Mouse (Mus musculus) adrenal gland (tissue): ENCODE results near the gene Ppef1.

Experiments used
- intact Hi-C: fragments of 180-260 bp; cut with DNase I; formaldehyde crosslinking; loops from one replicate; pipeline ENCODE4 v1.15.1; 2025
- long read RNA-seq, 2 experiments: library from polyadenylated mRNA; unstranded; transcript quantifications; one replicate each; pipeline ENCODE4 v2.0.0; 2020; ENCODE audit warnings: borderline replicate concordance in 1 of 2; ENCODE audit not compliant: insufficient replicate concordance in 1 of 2

Ppef1 gene
- long read RNA-seq, experiment 1: 0 reads
- long read RNA-seq, experiment 2: 0 reads

DNA sequence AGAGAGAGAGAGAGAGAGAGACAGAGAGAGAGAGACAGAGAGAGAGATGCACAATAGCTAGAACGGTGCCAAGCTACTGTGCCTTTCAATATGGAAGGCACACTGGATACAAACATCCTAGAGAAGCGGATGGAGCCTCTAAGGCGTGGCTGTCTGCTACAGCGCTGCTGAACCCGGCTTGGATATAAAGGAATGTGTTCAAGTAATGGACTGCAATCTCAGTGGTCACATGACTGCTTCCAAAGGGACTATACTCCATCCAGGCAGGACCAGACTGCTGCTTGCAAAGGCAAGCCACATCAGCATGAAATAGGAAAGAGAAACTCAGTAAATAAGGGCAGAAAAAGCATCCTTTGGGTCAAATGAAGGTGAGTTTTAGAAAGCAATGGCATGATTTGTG, at the start of gene Ppef1:
Gene Ppef1 (minus strand): TSS at position 116 of the 400 bp plus-strand sequence.
- intact Hi-C loops: no loop called here

GRCm38 (mm10) chrX:160782276-160782675, 46.7 kb upstream of the Ppef1 start:
- intact Hi-C loops: no loop called here

GRCm38 (mm10) chrX:160773033-160773432, 37.5 kb upstream of the Ppef1 start:
- intact Hi-C loops: no loop called here

DNA sequence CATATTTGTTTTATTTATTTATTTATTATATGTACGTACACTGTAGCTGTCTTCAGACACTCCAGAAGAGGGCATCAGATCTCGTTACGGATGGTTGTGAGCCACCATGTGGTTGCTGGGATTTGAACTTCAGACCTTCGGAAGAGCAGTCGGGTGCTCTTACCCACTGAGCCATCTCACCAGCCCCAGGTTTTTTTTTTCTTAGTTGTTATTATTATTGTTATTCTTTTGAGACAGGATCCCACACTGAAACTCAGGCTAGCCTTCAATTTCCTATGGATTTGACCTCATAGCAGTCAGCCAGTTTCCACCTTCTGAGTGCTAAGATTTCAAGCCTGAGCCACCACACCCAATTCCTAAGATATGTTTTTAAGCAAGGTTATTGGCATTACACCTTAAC, 34.1 kb upstream of the Ppef1 start:
- intact Hi-C loops: loop anchor here (5.0 kb wide), 1 partner anchor 263 kb away; no protein-coding TSS in a partner anchor

DNA sequence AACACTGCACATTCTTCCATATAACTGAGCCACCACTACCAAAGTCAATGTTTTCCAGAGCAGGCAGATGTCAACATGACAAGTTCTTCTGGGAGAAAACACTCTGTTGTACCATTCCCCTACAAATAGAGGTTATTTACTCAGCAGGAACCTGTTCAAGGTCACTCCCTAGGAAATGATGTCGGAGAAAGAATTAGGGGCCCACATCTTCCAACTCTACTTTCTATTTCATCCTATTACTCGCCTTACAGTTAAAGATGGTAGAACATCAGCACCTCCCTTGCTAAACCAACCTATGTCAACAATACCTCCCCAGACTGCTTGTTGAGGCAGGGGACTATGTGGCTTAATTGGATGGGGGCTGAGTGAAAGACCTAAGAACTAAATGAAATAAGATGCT, 32.1 kb upstream of the Ppef1 start, which contains the start of gene Rs1:
Gene Rs1 (plus strand): TSS at position 301 of the 400 bp plus-strand sequence.
- intact Hi-C loops: loop anchor here (5.0 kb wide), 1 partner anchor 265 kb away; no protein-coding TSS in a partner anchor

- intact Hi-C loops: loop anchor here (5.0 kb wide), 1 partner anchor 266 kb away; no protein-coding TSS in a partner anchor
Observed at GRCm38 (mm10) chrX:160766233-160766616, 30.7 kb upstream of the Ppef1 start.

- intact Hi-C loops: loop anchor here (5.0 kb wide), 1 partner anchor 267 kb away; no protein-coding TSS in a partner anchor
Observed at GRCm38 (mm10) chrX:160765389-160766232, 30.0 kb upstream of the Ppef1 start.

- intact Hi-C loops: no loop called here
Observed at GRCm38 (mm10) chrX:160750808-160751207, 15.2 kb upstream of the Ppef1 start.

DNA sequence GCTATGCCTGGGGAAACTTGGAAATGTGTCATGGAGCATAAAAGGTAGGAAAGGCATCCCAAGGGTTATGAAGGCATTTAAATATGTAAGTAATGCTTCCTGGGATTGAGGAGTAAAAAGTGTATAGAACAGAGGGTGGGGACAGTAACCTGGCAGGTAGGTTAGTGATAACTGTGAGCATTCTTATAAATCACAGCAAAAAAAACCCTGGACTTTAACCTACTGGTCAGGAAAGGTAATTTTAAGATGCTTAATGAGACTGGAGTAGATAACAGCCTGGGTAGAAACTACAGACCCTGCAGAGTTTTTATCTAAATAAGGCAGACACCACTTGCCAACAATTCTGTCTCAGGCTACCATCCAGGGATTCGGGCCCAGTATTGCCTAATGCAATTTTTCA, 13.1 kb upstream of the Ppef1 start:
- intact Hi-C loops: no loop called here

- intact Hi-C loops: no loop called here
Observed at GRCm38 (mm10) chrX:160745399-160745798, 9.8 kb upstream of the Ppef1 start.

DNA sequence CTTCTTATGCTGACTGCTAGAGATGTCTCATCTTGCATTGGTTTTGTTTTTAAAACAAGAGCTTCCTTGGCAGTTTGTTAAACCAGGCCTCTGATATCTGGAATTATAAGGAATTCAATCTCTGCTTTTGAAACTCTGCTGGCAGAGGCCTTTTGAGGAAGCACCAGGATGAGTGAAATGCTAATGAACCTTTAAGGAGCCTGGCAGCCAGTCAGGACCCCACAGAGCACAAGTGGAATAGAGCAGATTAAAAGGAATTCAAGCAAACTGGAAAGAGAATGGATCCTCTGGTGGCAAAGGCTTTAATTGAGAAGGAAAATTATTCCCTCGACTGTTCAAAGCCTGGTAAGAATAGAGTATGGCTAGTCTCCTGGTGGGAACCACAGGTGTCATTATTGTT, 36.4 kb downstream of the Ppef1 start:
- intact Hi-C loops: no loop called here

- intact Hi-C loops: no loop called here
Observed at GRCm38 (mm10) chrX:160691559-160691958, 44.0 kb downstream of the Ppef1 start.

GRCm38 (mm10) chrX:160690094-160690493, 45.5 kb downstream of the Ppef1 start:
- intact Hi-C loops: no loop called here

DNA sequence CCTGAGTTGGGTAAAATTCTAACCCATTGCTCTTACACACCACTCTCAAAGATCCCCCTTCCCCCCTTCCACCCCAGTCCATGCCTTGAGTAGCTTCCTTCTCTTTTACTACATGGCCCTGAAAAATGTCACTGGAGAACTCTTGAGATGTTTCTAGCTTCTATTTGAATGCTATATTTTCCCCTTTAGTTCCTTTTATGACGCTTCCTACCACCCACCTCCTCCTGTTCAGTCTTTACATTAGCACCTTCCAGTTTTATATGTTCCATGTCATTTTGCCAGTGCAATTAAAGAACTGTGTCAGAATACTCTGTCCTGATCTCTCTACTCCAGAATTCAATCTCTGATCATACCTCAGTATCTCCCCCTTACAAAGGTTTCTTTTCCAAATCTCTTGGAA, 65.6 kb downstream of the Ppef1 start:
- intact Hi-C loops: no loop called here

GRCm38 (mm10) chrX:160610882-160611644, 124.5 kb downstream of the Ppef1 start:
- intact Hi-C loops: no loop called here

DNA sequence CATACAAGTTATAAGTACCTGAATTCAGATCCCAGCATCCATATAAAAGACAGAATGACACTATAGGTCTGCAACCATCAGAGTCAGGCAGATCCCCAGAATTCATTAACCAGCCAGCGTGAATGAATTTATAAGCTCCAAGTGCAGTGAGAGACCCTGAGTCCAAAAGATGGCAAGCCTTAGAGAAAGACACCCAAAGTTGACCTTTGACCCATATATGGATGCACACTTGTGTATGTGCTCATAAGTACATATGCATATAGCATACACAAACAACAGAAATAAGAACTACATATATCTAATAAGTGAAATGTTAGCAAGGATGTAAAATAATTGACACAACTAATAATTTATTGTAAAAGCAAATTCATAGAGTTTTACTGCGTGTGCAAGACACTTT, 125.1 kb downstream of the Ppef1 start:
- intact Hi-C loops: no loop called here

DNA sequence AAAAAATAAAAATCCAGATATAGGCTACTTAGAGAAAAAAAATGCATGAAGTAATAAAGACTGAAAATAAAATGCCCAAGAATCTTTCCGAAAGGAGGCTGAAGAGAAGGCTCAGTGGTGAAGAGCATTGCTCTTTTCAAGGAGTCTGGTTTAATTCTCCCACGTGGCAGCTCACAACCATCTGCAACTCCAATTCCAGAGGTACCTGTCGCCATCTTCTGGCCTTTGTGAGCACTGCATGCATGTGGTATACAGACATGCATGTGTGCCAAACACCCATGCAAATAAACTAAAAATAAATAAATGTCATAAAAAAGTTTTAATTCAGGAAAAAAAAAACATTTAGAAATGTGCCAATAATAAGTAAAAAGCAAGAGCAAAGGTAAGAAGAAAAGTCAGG, 125.7 kb downstream of the Ppef1 start:
- intact Hi-C loops: no loop called here

DNA sequence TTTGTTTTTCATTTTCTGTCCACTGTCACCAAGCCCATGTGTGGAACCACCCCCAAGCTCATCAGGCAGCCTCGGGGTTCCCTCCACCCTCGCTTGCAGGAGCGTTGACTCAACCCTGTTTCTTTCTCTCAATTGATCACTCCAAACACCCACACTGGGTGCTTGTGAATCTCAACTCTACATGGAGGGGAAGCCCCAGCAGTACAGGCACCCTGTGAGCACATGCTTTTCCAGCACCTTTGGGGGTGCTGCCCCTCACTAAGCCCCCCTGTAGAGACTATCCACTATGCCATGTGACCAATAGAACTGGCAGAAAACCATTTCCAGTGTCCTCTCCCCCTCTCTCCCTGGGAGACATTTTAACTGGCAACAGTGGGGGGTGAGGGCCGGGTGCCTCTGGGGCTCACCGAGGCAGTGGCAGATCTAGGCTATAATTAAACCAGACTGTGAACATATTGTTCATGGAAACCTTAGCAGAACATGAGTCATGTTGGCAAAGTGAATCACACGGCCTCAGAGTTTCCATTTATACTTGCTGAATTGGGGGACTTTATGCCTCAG, 131.5 kb downstream of the Ppef1 start:
- intact Hi-C loops: no loop called here

DNA sequence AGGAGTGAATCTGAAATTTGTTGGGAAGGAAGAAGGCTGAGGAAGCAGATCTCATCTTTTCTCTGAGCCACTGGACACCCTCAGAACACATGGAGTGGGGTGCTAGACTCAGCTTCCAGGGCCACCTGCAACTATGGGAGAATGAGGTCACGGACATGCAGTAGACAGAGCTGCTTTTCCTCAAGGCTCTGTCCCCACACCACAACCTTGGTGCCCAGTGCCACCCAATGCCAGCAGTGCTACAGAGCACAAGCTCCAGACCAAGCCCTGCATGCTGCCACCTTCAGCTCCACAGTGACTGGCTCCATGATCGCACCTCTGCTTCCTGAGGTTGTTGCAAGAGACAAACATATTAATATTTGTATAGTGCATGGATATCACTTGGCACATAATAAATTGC, 132.2 kb downstream of the Ppef1 start:
- intact Hi-C loops: no loop called here

- intact Hi-C loops: no loop called here
Observed at GRCm38 (mm10) chrX:160602770-160603169, 132.8 kb downstream of the Ppef1 start.

DNA sequence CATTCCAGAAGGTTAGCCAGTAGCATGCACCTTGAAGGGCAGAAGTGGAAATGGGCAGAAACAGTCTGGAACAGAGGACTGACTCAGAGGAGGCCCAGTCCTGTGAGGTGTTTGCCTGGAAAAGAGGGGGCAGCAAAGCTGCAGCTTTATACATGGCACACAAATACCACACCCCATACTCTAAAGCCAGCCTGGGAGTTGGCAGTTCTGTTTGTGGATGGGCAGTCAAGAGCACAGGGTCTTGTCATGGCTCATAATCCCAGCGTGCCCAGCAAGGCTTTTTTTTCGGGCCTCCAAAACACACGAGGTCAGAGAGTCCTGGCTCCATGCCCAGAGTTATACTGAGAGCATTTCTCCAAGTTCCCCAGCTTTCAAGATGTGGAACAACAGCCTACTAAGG, 134.5 kb downstream of the Ppef1 start:
- intact Hi-C loops: no loop called here
